Mouse (Mus musculus): ENCODE results near the gene Ndst2.

- peak; percentile 29; the same call in 1 of the 2 replicates for TF ChIP-seq CTCF (IDR thresholded peaks at IDR 0.05; ENCODE audit: low read depth)
- no peak for TF ChIP-seq EP300 (IDR thresholded peaks at IDR 0.05; ENCODE audit: low read depth)
These were observed 24.5 kb upstream of the Ndst2 start for GRCm38 (mm10) chr14:20758768-20759435.

Measured in liver, postnatal 0 days (tissue).